Mouse (Mus musculus) hindbrain, embryonic 15.5 days (tissue): ENCODE results near the gene Timmdc1. TPM values are rescaled to one million over a fixed set of nuclear protein-coding genes. Genes with fewer than 3 reads are reported as not detected.

ENCODE experiments used
- ATAC-seq: fragments of 200-750 bp; cut with Nextera tagmentation; 2 replicates; pipeline ENCODE4 v1.8.0; 2017; ENCODE audit warnings: low read depth, moderate number of reproducible peaks, moderate TSS enrichment; ENCODE audit not compliant: low FRiP score
- H3K27ac ChIP-seq: fragments of 300-500 bp; sonication (generic); replicated peaks from 2 replicates; pipeline ENCODE4 v1.5.1; 2015; ENCODE audit warnings: mild to moderate bottlenecking, inconsistent platforms
- H3K27me3 ChIP-seq: fragments of 300-500 bp; sonication (generic); 2 replicates; pipeline ENCODE4 v1.6.1; 2015; ENCODE audit warnings: control low read depth, inconsistent platforms
- H3K36me3 ChIP-seq: fragments of 300-500 bp; sonication (generic); 2 replicates; pipeline ENCODE4 v1.6.1; 2015; ENCODE audit warnings: control low read depth, inconsistent platforms
- H3K4me1 ChIP-seq: fragments of 300-500 bp; sonication (generic); replicated peaks from 2 replicates; pipeline ENCODE4 v1.6.1; 2015; ENCODE audit warnings: control low read depth, inconsistent platforms
- H3K4me2 ChIP-seq: fragments of 300-500 bp; sonication (generic); 2 replicates; pipeline ENCODE4 v1.6.1; 2015; ENCODE audit warnings: moderate library complexity, mild to moderate bottlenecking, inconsistent platforms
- H3K4me3 ChIP-seq: fragments of 300-500 bp; sonication (generic); 2 replicates; pipeline ENCODE4 v1.5.1; 2015; ENCODE audit warnings: mild to moderate bottlenecking, inconsistent platforms
- H3K9ac ChIP-seq: fragments of 300-500 bp; sonication (generic); 2 replicates; pipeline ENCODE4 v1.6.1; 2015; ENCODE audit warnings: inconsistent platforms
- H3K9me3 ChIP-seq: fragments of 300-500 bp; sonication (generic); 2 replicates; pipeline ENCODE4 v1.6.1; 2016; ENCODE audit warnings: control low read depth, inconsistent platforms
- WGBS: fragments of 180-500 bp; shearing (Covaris S2); methylation state at CpG from one replicate; pipeline ENCODE4 v1.1.7; 2015; 5-methylcytosine and 5-hydroxymethylcytosine counted together
- polyA plus RNA-seq: library from polyadenylated mRNA; unstranded; fragments of >200 nt; fragmentation: Nextera tagmentation; extraction: Ambion mirVana; gene quantifications from 2 replicates; pipeline ENCODE4 v1.2.1, GENCODE M21; 2015

The Timmdc1 gene
- polyA plus RNA-seq, result 32.0 and 35.2 TPM in 2 replicates

- H3K27ac ChIP-seq, result peak within 1 kb of the TSS; percentile 87
- peaks cover 41% of the 10 kb centered on the region for H3K36me3 ChIP-seq
- H3K4me3 ChIP-seq, result peak within 1 kb of the TSS; percentile 85
- H3K27me3 ChIP-seq, result no peaks in the 10 kb centered on the region
- H3K4me2 ChIP-seq, result peak within 1 kb of the TSS; percentile 68
- H3K4me1 ChIP-seq, result peaks cover 13% of the 10 kb centered on the region
- peak; percentile 98 for ATAC-seq
- under 1% methylated on average over 72 of the region's 73 CpGs for WGBS
- H3K9ac ChIP-seq, result peak within 1 kb of the TSS; percentile 93
- no peaks in the 10 kb centered on the region for H3K9me3 ChIP-seq
These were observed at the start of gene Timmdc1 for GRCm38 (mm10) chr16:38522129-38523084. Timmdc1 (minus strand) TSS chr16:38522663.

GRCm38 (mm10) chr16:38571481-38571880, 49.0 kb upstream of the Timmdc1 start:
- Histone ChIP-seq H3K27ac (no peak overlapping the region), H3K9me3 (no peaks in the 10 kb centered on the region), H3K4me3 (no peak overlapping the region), H3K9ac (no peak overlapping the region), H3K36me3 (peaks cover 40% of the 10 kb centered on the region), H3K4me1 (no peaks in the 10 kb centered on the region), H3K27me3 (no peaks in the 10 kb centered on the region), H3K4me2 (no peak overlapping the region)
- no peak for ATAC-seq
- WGBS, result 97% methylated on average over 3 of the region's 3 CpGs

- Histone ChIP-seq H3K4me3 (no peak overlapping the region), H3K4me1 (peaks cover 16% of the 10 kb centered on the region), H3K9me3 (no peaks in the 10 kb centered on the region), H3K36me3 (peaks cover 33% of the 10 kb centered on the region), H3K9ac (no peak overlapping the region), H3K27ac (no peak overlapping the region), H3K4me2 (no peak overlapping the region), H3K27me3 (no peaks in the 10 kb centered on the region)
- WGBS, result 98% methylated on average over 5 of the region's 5 CpGs
- ATAC-seq, result no peak
These were observed 45.7 kb upstream of the Timmdc1 start for GRCm38 (mm10) chr16:38568192-38568591.

- peaks cover 16% of the 10 kb centered on the region for H3K36me3 ChIP-seq
- H3K4me3 ChIP-seq, result peak overlapping the region; percentile 83
- peak overlapping the region; percentile 76 for H3K9ac ChIP-seq
- 44% methylated on average over 10 of the region's 10 CpGs for WGBS
- no peaks in the 10 kb centered on the region for H3K9me3 ChIP-seq
- no peak for ATAC-seq
- 0 out of 2 replicates have a peak, but pooled peaks cover 8% of the 10 kb centered on the region for H3K27me3 ChIP-seq
- H3K27ac ChIP-seq, result no peak overlapping the region
- peak overlapping the region; percentile 60 for H3K4me2 ChIP-seq
- peaks cover 16% of the 10 kb centered on the region for H3K4me1 ChIP-seq
These were observed 41.1 kb upstream of the Timmdc1 start for GRCm38 (mm10) chr16:38563516-38563915.

- Histone ChIP-seq H3K27ac (peak overlapping the region; percentile 82), H3K36me3 (peaks cover 10% of the 10 kb centered on the region), H3K4me1 (peaks cover 16% of the 10 kb centered on the region), H3K4me3 (peak overlapping the region; percentile 83), H3K27me3 (0 out of 2 replicates have a peak, but pooled peaks cover 8% of the 10 kb centered on the region), H3K9me3 (no peaks in the 10 kb centered on the region), H3K9ac (peak overlapping the region; percentile 76), H3K4me2 (peak overlapping the region; percentile 60)
- under 1% methylated on average over 25 of the region's 25 CpGs for WGBS
- ATAC-seq, result peak; percentile 85; the same call in 1 of the 2 replicates
These were observed 40.5 kb upstream of the Timmdc1 start for GRCm38 (mm10) chr16:38562968-38563327.

GRCm38 (mm10) chr16:38562131-38562967, 39.9 kb upstream of the Timmdc1 start:
- H3K4me1 ChIP-seq, result peaks cover 16% of the 10 kb centered on the region
- peak; percentile 97 for ATAC-seq
- H3K27me3 ChIP-seq, result 0 out of 2 replicates have a peak, but pooled peaks cover 8% of the 10 kb centered on the region

GRCm38 (mm10) chr16:38558221-38558748, 35.8 kb upstream of the Timmdc1 start, which contains the start of gene Tmem39a:
Tmem39a (plus strand) TSS chr16:38558698.
- 85% methylated on average over 3 of the region's 3 CpGs for WGBS
- Histone ChIP-seq H3K4me1 (peaks cover under 1% of the 10 kb centered on the region; the same call in 1 of the 2 replicates), H3K9ac (no peak within 1 kb of the TSS), H3K4me3 (no peak within 1 kb of the TSS), H3K4me2 (no peak within 1 kb of the TSS), H3K9me3 (no peaks in the 10 kb centered on the region), H3K36me3 (no peaks in the 10 kb centered on the region), H3K27ac (no peak within 1 kb of the TSS), H3K27me3 (peaks cover 21% of the 10 kb centered on the region)
- no peak for ATAC-seq

More at GRCm38 (mm10) chr16:38562131-38562967, 39.9 kb upstream of the Timmdc1 start:
- Histone ChIP-seq H3K4me3 (peak overlapping the region; percentile 83), H3K4me2 (peak overlapping the region; percentile 60), H3K9ac (peak overlapping the region; percentile 76), H3K36me3 (peaks cover 8% of the 10 kb centered on the region; the same call in 1 of the 2 replicates), H3K27ac (peak overlapping the region; percentile 82), H3K9me3 (no peaks in the 10 kb centered on the region)
- 8% methylated on average over 37 of the region's 37 CpGs for WGBS

GRCm38 (mm10) chr16:38555988-38556387, 33.5 kb upstream of the Timmdc1 start:
- H3K36me3 ChIP-seq, result no peaks in the 10 kb centered on the region
- H3K4me2 ChIP-seq, result no peak overlapping the region
- no peaks in the 10 kb centered on the region for H3K9me3 ChIP-seq
- no peak overlapping the region for H3K4me3 ChIP-seq
- H3K9ac ChIP-seq, result no peak overlapping the region
- no peak overlapping the region for H3K27ac ChIP-seq
- WGBS, result 82% methylated on average over 3 of the region's 3 CpGs
- H3K4me1 ChIP-seq, result no peaks in the 10 kb centered on the region
- ATAC-seq, result no peak
- H3K27me3 ChIP-seq, result peaks cover 26% of the 10 kb centered on the region

- H3K4me3 ChIP-seq, result peak within 1 kb of the TSS; percentile 78
- H3K9me3 ChIP-seq, result no peaks in the 10 kb centered on the region
- peak within 1 kb of the TSS; percentile 87 for H3K27ac ChIP-seq
- peaks cover 15% of the 10 kb centered on the region for H3K27me3 ChIP-seq
- WGBS, result 2% methylated on average over 54 of the region's 54 CpGs
- peaks cover 21% of the 10 kb centered on the region for H3K4me1 ChIP-seq
- peaks cover 5% of the 10 kb centered on the region for H3K36me3 ChIP-seq
- H3K9ac ChIP-seq, result peak within 1 kb of the TSS; percentile 81
- peak within 1 kb of the TSS; percentile 65 for H3K4me2 ChIP-seq
- ATAC-seq, result peak; percentile 94
These were observed 27.3 kb upstream of the Timmdc1 start, which contains the start of gene Poglut1 for GRCm38 (mm10) chr16:38549479-38550396. Poglut1 (minus strand) TSS chr16:38550258.

GRCm38 (mm10) chr16:38548000-38548399, 25.5 kb upstream of the Timmdc1 start:
- Histone ChIP-seq H3K27ac (no peak overlapping the region), H3K9me3 (no peaks in the 10 kb centered on the region), H3K36me3 (peaks cover 13% of the 10 kb centered on the region), H3K4me3 (no peak overlapping the region), H3K27me3 (peaks cover 2% of the 10 kb centered on the region; the same call in 1 of the 2 replicates), H3K9ac (no peak overlapping the region), H3K4me2 (peak overlapping the region; percentile 65), H3K4me1 (peaks cover 21% of the 10 kb centered on the region)
- no peak for ATAC-seq
- WGBS, result 95% methylated on average over 1 of the region's 1 CpGs
